Mouse (Mus musculus) heart, embryonic 16.5 days (tissue): ENCODE measurements around the gene Pigs. TPM values are rescaled to one million over a fixed set of nuclear protein-coding genes. Genes with fewer than 3 reads are reported as not detected.
A peak's percentile ranks its signal among the peaks of the same experiment; 100 is the strongest.

Experiments
- ATAC-seq: fragments of 200-750 bp; cut with Nextera tagmentation; replicated peaks from 2 replicates; pipeline ENCODE4 v1.8.0; 2017; ENCODE audit warnings: moderate number of reproducible peaks; ENCODE audit not compliant: insufficient read depth, low FRiP score; ENCODE audit errors: extremely low read depth
- H3K27ac ChIP-seq: fragments of 300-500 bp; sonication (generic); 2 replicates; pipeline ENCODE4 v1.5.1; 2014; ENCODE audit warnings: mild to moderate bottlenecking, low read length, control low read depth, moderate library complexity
- H3K27me3 ChIP-seq: fragments of 300-500 bp; sonication (generic); 2 replicates; pipeline ENCODE4 v1.6.1; 2014; ENCODE audit warnings: low read length, mixed read lengths; ENCODE audit not compliant: control insufficient read depth, insufficient read depth
- H3K36me3 ChIP-seq: fragments of 300-500 bp; sonication (generic); 2 replicates; pipeline ENCODE4 v1.6.1; 2014; ENCODE audit not compliant: control insufficient read depth, insufficient read depth
- H3K4me1 ChIP-seq: fragments of 300-500 bp; sonication (generic); 2 replicates; pipeline ENCODE4 v1.6.1; 2014; ENCODE audit warnings: low read length, mixed read lengths; ENCODE audit not compliant: control insufficient read depth, insufficient read depth
- H3K4me2 ChIP-seq: fragments of 300-500 bp; sonication (generic); 2 replicates; pipeline ENCODE4 v1.6.1; 2014; ENCODE audit warnings: low read depth, mild to moderate bottlenecking, control low read depth, low read length
- H3K4me3 ChIP-seq: fragments of 300-500 bp; sonication (generic); 2 replicates; pipeline ENCODE4 v1.5.1; 2014; ENCODE audit warnings: mild to moderate bottlenecking, control low read depth, low read length
- H3K9ac ChIP-seq: fragments of 300-500 bp; sonication (generic); 2 replicates; pipeline ENCODE4 v1.6.1; 2014; ENCODE audit warnings: low read length, control low read depth
- H3K9me3 ChIP-seq: fragments of 300-500 bp; sonication (generic); replicated peaks from 2 replicates; pipeline ENCODE4 v1.6.1; 2016; ENCODE audit warnings: low read length; ENCODE audit not compliant: control insufficient read depth
- WGBS: fragments of 180-500 bp; shearing (Covaris S2); extraction: QIAGEN DNeasy Blood & Tissue Kit; methylation state at CpG from one replicate; pipeline ENCODE4 v1.1.7; 2014; 5-methylcytosine and 5-hydroxymethylcytosine counted together
- polyA plus RNA-seq: library from polyadenylated mRNA; unstranded; fragments of >200 nt; fragmentation: Nextera tagmentation; extraction: Ambion mirVana; gene quantifications from 2 replicates; pipeline ENCODE4 v1.2.1, GENCODE M21; 2015

Pigs gene
- polyA plus RNA-seq, result 52.3 and 56.3 TPM in 2 replicates

DNA sequence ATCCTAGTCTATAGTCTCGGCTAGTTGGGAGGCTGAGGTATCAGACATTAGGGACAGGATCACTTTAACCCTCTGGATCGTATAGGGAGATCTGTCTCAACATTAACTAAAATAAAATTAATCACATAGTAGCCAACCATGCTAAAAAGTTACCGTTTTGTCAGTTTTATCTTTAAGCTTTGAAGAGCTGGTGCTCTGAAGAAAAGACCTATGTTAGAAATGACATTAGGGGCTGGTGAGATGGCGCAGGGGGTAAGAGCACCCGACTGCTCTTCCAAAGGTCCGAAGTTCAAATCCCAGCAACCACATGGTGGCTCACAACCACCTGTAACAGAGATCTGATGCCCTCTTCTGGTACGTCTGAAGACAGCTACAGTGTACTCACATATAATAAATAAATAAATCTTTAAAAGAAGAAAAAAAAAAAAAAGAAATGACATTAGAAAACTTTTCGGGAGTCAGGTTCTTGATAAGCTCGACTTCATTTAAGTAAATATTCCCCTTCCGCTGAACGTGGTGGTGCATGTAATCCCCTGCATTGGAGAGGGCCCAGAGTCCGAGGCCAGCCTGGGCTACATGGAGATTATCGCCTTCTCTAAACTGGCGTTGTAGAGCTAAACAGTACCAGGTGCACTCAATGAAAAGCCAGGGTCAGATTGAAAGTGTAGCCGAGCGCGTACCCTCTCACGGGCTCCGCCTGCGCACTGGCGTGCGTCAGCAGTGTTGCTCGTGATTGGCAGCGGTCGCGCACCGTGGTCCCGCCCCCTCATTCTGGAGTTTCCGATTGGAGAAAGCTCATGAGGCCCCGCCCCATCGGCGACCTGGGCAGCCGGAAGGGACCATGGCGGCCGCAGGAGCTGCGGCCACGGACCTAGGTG is at the start of gene Pigs:
Gene Pigs (plus strand): TSS at position 782 of the 878 bp plus-strand sequence.
- peak within 1 kb of the TSS; percentile 83 for H3K4me2 ChIP-seq
- WGBS, result 12% methylated on average over 34 of the region's 37 CpGs
- ATAC-seq, result peak; percentile 97

DNA sequence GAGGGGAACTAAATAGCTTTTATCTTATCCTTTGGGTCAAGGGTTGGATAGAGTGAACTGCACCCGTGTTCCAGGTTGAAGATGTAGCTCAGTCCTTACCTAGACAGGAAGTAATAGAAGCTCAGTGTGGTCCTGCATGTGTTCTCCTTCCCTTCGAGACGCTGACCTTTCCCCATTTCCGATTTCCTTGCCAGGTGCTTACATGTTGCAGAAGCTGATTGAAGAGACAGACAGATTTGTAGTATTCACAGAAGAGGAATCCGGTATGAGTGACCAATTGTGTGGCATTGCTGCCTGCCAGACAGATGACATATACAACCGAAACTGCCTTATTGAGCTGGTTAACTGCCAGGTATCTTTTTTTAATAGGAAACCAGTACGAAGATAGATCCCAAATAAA is 49.4 kb upstream of the Pigs start:
- WGBS, result 77% methylated on average over 7 of the region's 7 CpGs
- Histone ChIP-seq H3K27me3 (no peaks in the 10 kb centered on the region), H3K4me2 (no peak overlapping the region), H3K4me1 (no peaks in the 10 kb centered on the region), H3K4me3 (no peak overlapping the region), H3K9ac (no peak overlapping the region), H3K27ac (no peak overlapping the region), H3K9me3 (no peaks in the 10 kb centered on the region), H3K36me3 (peaks cover 73% of the 10 kb centered on the region)
- no peak; the same call in 1 of the 2 replicates for ATAC-seq

More for the DNA sequence above, at the start of gene Pigs:
- H3K36me3 ChIP-seq, result no peaks in the 10 kb centered on the region
- H3K27ac ChIP-seq, result peak within 1 kb of the TSS; percentile 85
- H3K9me3 ChIP-seq, result no peaks in the 10 kb centered on the region
- H3K4me1 ChIP-seq, result peaks cover 22% of the 10 kb centered on the region
- peak within 1 kb of the TSS; percentile 94 for H3K4me3 ChIP-seq
- peak within 1 kb of the TSS; percentile 92 for H3K9ac ChIP-seq
- no peaks in the 10 kb centered on the region for H3K27me3 ChIP-seq

DNA sequence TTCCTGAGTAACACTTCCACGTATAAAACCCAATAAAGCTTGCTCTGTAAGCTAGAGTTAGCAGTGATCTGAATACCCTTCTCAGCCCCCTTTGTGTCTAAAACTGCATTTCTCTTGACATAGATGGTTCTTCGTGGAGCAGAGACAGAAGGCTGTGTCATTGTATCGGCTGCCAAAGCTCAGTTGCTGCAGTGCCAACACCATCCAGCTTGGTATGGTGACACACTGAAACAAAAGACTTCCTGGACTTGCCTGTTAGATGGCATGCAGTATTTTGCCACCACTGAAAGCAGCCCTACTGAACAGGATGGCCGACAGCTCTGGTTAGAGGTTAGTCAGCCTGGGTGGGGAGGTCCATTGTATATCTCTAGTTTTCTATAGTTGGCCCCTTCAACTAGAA is 48.6 kb upstream of the Pigs start:
- H3K4me2 ChIP-seq, result no peak overlapping the region
- peaks cover 74% of the 10 kb centered on the region for H3K36me3 ChIP-seq
- no peaks in the 10 kb centered on the region for H3K4me1 ChIP-seq
- 87% methylated on average over 4 of the region's 4 CpGs for WGBS
- no peak overlapping the region for H3K27ac ChIP-seq
- H3K4me3 ChIP-seq, result no peak overlapping the region
- H3K27me3 ChIP-seq, result no peaks in the 10 kb centered on the region
- H3K9ac ChIP-seq, result no peak overlapping the region
- H3K9me3 ChIP-seq, result no peaks in the 10 kb centered on the region
- ATAC-seq, result no peak

DNA sequence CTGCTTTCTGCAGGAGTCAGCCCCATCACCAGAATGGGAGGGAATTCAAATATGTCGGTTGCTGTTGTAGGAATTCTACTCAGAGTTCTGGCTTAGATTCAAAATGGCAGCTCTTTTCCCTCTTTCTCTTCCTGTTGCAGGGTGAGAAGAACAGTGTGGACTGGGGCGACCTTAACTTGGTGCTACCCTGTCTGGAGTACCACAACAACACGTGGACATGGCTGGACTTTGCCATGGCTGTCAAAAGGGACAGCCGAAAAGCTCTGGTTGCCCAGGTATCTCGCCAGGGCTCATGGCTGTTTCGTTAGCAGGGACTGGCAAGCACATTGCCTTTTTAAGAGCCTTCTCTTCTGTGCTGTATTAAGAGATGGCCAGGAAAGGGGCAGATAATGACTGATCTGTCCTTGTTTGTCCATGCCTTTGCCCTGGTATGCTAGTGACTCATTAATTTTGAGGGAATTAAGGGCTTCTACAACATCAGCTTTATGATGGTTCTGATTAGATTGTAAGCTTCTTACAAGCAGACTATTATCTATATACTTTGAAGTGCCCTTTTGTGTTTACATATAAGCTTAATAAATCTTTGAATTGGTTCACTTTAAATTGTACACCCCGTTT is 39.0 kb upstream of the Pigs start:
- no peaks in the 10 kb centered on the region for H3K27me3 ChIP-seq
- H3K36me3 ChIP-seq, result peaks cover 58% of the 10 kb centered on the region
- no peaks in the 10 kb centered on the region for H3K4me1 ChIP-seq
- no peak for ATAC-seq
- H3K27ac ChIP-seq, result no peak overlapping the region
- WGBS, result 87% methylated on average over 7 of the region's 7 CpGs
- no peak overlapping the region for H3K4me3 ChIP-seq
- no peak overlapping the region for H3K4me2 ChIP-seq
- H3K9me3 ChIP-seq, result no peaks in the 10 kb centered on the region
- no peak overlapping the region for H3K9ac ChIP-seq

DNA sequence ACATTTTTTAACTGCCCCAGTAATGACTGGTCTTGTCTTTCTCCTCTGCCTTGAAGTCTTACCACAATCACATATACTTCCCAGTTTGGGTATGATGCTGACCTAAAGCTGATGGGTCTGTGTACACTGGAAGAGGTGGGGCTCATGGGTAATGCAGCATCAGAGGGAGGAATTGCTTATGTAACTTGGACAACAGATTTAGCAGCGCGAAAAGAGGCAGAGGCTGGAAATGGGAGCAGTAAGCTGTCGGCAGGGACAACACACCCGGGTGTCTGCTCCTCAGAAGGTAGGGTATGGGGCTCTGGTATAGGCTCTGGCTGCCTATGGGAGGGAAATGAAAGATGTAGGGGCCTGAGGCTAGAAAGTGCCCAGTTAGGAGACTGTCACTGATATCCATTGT is 37.6 kb upstream of the Pigs start, which contains the start of gene BC030499:
Gene BC030499 (plus strand): TSS at position 188 of the 400 bp plus-strand sequence.
- no peaks in the 10 kb centered on the region for H3K9me3 ChIP-seq
- H3K9ac ChIP-seq, result no peak within 1 kb of the TSS
- H3K4me3 ChIP-seq, result no peak within 1 kb of the TSS
- H3K4me2 ChIP-seq, result no peak within 1 kb of the TSS
- peaks cover 44% of the 10 kb centered on the region for H3K36me3 ChIP-seq
- no peaks in the 10 kb centered on the region for H3K27me3 ChIP-seq
- 88% methylated on average over 4 of the region's 4 CpGs for WGBS
- ATAC-seq, result no peak
- no peak within 1 kb of the TSS for H3K27ac ChIP-seq
- H3K4me1 ChIP-seq, result no peaks in the 10 kb centered on the region

DNA sequence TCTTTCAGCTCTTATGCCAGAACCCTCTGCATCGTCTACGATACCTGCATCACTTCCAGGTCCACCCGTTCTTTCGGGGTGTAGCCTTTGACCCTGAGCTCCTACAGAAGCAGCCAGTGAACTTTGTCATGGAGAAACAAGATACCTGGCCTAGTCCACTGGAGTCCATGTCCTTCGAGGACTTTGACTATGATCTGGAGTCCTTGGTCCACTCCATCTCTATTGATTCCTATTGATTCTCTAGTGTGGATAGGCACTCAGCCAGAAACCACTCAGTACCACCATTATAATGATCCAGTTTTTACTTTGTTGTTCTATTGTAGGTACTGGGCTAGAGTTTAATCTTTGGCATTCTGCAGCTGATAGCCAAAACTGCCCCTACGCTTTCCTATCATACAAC is 33.6 kb upstream of the Pigs start:
- no peak overlapping the region for H3K27ac ChIP-seq
- no peak for ATAC-seq
- H3K4me2 ChIP-seq, result no peak overlapping the region
- H3K36me3 ChIP-seq, result peaks cover 12% of the 10 kb centered on the region; the same call in 1 of the 2 replicates
- H3K4me3 ChIP-seq, result no peak overlapping the region
- no peaks in the 10 kb centered on the region for H3K4me1 ChIP-seq
- no peaks in the 10 kb centered on the region for H3K27me3 ChIP-seq
- H3K9ac ChIP-seq, result no peak overlapping the region
- 90% methylated on average over 6 of the region's 6 CpGs for whole genome bisulfite sequencing
- H3K9me3 ChIP-seq, result no peaks in the 10 kb centered on the region

DNA sequence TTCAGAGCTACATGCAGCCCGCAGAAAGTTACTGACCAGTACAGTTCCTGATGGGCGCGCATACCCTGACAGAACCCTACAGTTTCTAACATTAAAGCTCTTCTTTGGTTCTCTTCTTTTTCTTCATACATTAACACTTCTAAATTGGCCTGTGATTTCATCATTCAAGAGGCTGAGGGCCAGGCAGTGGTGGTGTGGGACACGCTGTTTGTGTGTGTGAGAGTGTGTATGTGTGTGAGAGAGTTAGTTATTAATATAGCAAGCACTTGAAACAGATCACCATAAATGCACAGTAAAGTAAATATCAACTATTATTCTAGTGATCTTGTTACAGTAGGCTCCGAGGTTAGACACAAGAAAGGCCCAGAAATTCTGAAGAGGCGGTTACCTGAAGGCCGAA is 27.3 kb upstream of the Pigs start:
- H3K4me1 ChIP-seq, result 0 out of 2 replicates have a peak, but pooled peaks cover 11% of the 10 kb centered on the region
- H3K4me3 ChIP-seq, result peak overlapping the region; percentile 86
- no peaks in the 10 kb centered on the region for H3K9me3 ChIP-seq
- ATAC-seq, result 0 out of 2 replicates have a peak, but pooled peaks have one; percentile 19
- WGBS, result 60% methylated on average over 7 of the region's 7 CpGs
- no peaks in the 10 kb centered on the region for H3K27me3 ChIP-seq
- peak overlapping the region; percentile 63 for H3K27ac ChIP-seq
- H3K4me2 ChIP-seq, result peak overlapping the region; percentile 86
- H3K9ac ChIP-seq, result peak overlapping the region; percentile 84
- peaks cover 14% of the 10 kb centered on the region for H3K36me3 ChIP-seq

DNA sequence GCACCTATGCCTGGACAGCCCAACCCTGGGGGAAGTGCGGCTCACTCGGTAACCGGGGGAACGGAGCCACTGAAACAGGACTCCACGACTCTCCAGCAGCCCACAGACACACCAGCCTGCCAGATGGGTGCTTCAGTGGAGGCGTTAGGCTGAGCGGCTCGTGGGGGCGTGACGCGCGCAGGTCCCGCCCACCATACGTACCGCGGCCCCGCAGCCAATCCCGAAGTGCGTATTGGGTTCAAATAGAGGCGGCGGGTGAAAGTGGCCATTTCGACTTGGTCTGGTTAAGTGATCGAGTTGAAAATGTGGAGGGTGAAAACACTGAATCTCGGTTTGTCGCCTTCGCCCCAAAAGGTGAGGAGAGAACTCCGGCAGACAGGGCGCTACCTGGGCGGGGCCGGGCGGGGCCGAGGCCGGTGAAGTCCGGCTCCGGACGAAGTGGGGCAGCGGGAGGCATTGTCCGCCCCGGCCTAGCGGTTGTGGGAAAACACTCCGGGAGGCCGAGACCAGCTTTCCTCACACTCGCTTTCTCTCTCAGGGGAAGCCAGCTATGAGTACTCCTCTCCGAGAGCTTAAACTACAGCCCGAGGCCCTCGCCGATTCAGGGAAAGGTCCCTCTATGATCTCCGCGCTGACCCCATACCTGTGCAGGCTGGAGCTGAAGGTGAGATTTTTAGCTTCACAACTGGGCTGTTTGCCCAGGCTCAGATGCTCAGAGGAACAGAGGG is 26.7 kb upstream of the Pigs start, which contains the start of gene Spag5:
Gene Spag5 (plus strand): TSS at position 173 of the 728 bp plus-strand sequence.
- Histone ChIP-seq H3K9me3 (no peaks in the 10 kb centered on the region), H3K4me2 (peak within 1 kb of the TSS; percentile 86), H3K27ac (peak within 1 kb of the TSS; percentile 73), H3K9ac (peak within 1 kb of the TSS; percentile 84), H3K4me1 (peaks cover 11% of the 10 kb centered on the region; the same call in 1 of the 2 replicates), H3K36me3 (peaks cover 15% of the 10 kb centered on the region), H3K27me3 (no peaks in the 10 kb centered on the region), H3K4me3 (peak within 1 kb of the TSS; percentile 86)
- WGBS, result 0% methylated on average over 49 of the region's 49 CpGs
- peak; percentile 99 for ATAC-seq
